Mouse (Mus musculus) intestine, embryonic 14.5 days (tissue): ENCODE measurements around the gene Smbd1. TPM values are rescaled to one million over a fixed set of nuclear protein-coding genes. Genes with fewer than 3 reads are reported as not detected.

ENCODE experiments used
- ATAC-seq: fragments of 200-750 bp; cut with Nextera tagmentation; replicated peaks from 2 replicates; pipeline ENCODE4 v1.8.0; 2017; ENCODE audit warnings: low read depth, moderate number of reproducible peaks, moderate TSS enrichment, moderate library complexity; ENCODE audit not compliant: low FRiP score, low TSS enrichment
- DNase-seq: peaks from one replicate; pipeline ENCODE4 v3.0.0-alpha.2; 2018; ENCODE audit warnings: low spot score
- H3K27ac ChIP-seq: fragments of 300-500 bp; sonication (generic); 2 replicates; pipeline ENCODE4 v1.5.1; 2014; ENCODE audit warnings: low read depth, mild to moderate bottlenecking, control low read depth
- H3K27me3 ChIP-seq: fragments of 300-500 bp; sonication (generic); replicated peaks from 2 replicates; pipeline ENCODE4 v1.6.1; 2014; ENCODE audit warnings: low read length, control low read depth; ENCODE audit not compliant: control insufficient read depth, insufficient read depth
- H3K36me3 ChIP-seq: fragments of 300-500 bp; sonication (generic); 2 replicates; pipeline ENCODE4 v1.6.1; 2014; ENCODE audit warnings: low read length, control low read depth; ENCODE audit not compliant: control insufficient read depth, insufficient read depth
- H3K4me1 ChIP-seq: fragments of 300-500 bp; sonication (generic); replicated peaks from 2 replicates; pipeline ENCODE4 v1.6.1; 2014; ENCODE audit warnings: low read length, control low read depth, mixed read lengths; ENCODE audit not compliant: control insufficient read depth, insufficient read depth
- H3K4me2 ChIP-seq: fragments of 300-500 bp; sonication (generic); 2 replicates; pipeline ENCODE4 v1.6.1; 2014; ENCODE audit warnings: low read length
- H3K4me3 ChIP-seq: fragments of 300-500 bp; sonication (generic); 2 replicates; pipeline ENCODE4 v1.5.1; 2014; ENCODE audit warnings: low read depth, low read length, control low read depth, mixed read lengths
- H3K9ac ChIP-seq: fragments of 300-500 bp; sonication (generic); 2 replicates; pipeline ENCODE4 v1.6.1; 2014; ENCODE audit warnings: mild to moderate bottlenecking, low read length
- H3K9me3 ChIP-seq: fragments of 300-500 bp; sonication (generic); 2 replicates; pipeline ENCODE4 v1.6.1; 2016; ENCODE audit warnings: low read length, control low read depth; ENCODE audit not compliant: control insufficient read depth
- WGBS: fragments of 180-500 bp; shearing (Covaris S2); extraction: QIAGEN DNeasy Blood & Tissue Kit; methylation state at CpG from one replicate; pipeline ENCODE4 v1.1.7; 2014; 5-methylcytosine and 5-hydroxymethylcytosine counted together
- polyA plus RNA-seq: library from polyadenylated mRNA; unstranded; fragments of >200 nt; fragmentation: Nextera tagmentation; extraction: Ambion mirVana; gene quantifications from 2 replicates; pipeline ENCODE4 v1.2.1, GENCODE M21; 2014

Smbd1 gene
- polyA plus RNA-seq, 1 experiment from 2014 or later: not detected

DNA sequence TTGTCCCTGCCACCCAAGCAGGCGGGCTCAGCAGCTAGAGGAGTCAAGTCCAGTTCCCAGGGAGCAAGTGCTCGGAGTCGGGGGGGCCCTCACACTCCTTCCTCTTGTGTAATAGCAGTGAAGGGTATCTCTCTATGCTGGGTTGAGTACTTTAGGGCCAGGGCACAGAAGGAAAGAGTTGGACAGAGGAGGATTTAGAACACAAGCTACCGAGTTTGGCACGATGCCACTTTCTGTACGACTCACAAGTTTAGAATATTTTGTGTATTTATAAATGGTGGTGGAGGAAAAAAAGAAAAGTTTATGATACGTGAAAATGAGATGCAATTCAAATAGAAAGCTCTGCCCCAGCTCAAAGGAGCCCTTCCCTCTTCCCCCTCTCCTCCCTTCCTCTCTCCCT lies 5.1 kb downstream of the Smbd1 start:
- H3K36me3 ChIP-seq: no peaks in the 10 kb centered on the region
- 64% methylated on average over 7 of the region's 7 CpGs for WGBS
- no peaks in the 10 kb centered on the region for H3K27me3 ChIP-seq
- no peak overlapping the region for H3K27ac ChIP-seq
- no peak overlapping the region for H3K4me2 ChIP-seq
- ATAC-seq (no peak), DNase-seq (no peak)
- H3K4me3 ChIP-seq: no peak overlapping the region
- no peak overlapping the region for H3K9ac ChIP-seq
- 0 out of 2 replicates have a peak, but pooled peaks cover 8% of the 10 kb centered on the region for H3K4me1 ChIP-seq
- H3K9me3 ChIP-seq: no peaks in the 10 kb centered on the region

DNA sequence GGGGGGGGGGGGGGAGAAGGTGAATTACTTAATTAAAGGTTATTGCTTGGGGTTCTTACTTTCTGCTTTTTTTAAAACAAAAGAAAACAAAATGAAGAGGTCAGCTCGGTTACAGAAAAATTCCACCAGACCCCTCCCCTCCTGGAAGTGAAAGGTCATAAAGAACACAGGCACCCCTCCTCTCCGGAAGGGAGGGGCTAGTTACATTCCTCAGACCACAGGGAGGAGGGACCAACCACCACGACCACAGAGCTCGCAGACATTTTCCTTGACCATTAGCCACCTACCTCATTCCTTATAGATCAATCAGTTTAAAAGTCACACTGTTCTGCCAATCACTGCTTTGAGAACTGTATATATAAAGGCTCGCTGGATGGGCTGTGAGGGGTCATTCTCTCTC lies 6.4 kb downstream of the Smbd1 start:
- Histone ChIP-seq H3K36me3 (no peaks in the 10 kb centered on the region), H3K9me3 (no peaks in the 10 kb centered on the region), H3K4me3 (no peak overlapping the region), H3K27ac (no peak overlapping the region), H3K27me3 (no peaks in the 10 kb centered on the region), H3K9ac (no peak overlapping the region), H3K4me1 (0 out of 2 replicates have a peak, but pooled peaks cover 8% of the 10 kb centered on the region), H3K4me2 (no peak overlapping the region)
- DNase-seq (no peak), ATAC-seq (no peak)
- 30% methylated on average over 5 of the region's 5 CpGs for WGBS

DNA sequence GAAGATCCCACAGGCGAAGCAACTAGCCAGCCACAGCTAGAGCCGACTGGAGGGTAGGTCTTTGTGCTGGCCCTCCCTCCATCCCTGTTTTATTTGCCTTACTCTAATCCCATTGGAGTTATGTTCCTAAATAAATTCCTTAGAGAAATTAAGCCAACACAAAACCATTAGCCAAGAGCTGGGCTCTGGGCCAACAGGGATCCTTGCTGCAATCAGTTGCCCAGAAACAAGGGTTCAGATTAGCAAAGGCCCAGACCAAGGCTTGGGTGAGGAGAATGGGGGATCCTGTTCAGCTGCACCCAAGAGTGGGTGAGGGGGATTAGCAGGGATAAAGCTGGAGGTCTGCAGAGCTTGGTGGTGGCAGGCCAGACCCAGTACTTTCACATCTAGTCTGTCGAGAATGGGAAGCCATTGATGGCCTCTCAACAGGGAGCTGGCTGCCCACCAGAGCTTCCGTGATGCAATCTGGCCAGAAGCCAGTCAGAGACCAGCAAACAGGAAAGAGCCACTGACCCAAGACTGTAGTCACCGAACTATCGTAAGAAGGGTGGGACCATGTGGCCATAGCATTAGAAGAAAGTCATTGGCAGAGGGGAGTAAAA lies 6.9 kb downstream of the Smbd1 start:
- DNase-seq: no peak
- no peak overlapping the region for H3K27ac ChIP-seq

DNA sequence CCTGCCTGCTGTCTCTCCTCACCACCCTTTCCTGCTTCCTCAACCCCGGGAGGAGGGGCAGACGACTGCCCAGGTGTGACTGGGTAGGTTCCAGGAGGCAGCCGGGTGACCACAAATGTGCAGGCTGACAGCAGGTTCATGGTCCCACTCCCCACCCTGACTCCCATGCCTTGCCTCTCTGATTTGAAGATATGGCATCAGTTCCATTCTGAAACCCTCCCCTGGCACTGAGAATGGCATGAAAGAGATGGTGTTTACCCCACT lies 12.9 kb downstream of the Smbd1 start, which contains the start of gene Muc20:
TSS of gene Muc20 (minus strand) at position 10 of the 264 bp plus-strand sequence.
- 68% methylated on average over 3 of the region's 3 CpGs for WGBS
- H3K27me3 ChIP-seq: no peaks in the 10 kb centered on the region
- H3K4me2 ChIP-seq: no peak within 1 kb of the TSS
- no peak for DNase-seq
- H3K27ac ChIP-seq: no peak within 1 kb of the TSS
- no peak for ATAC-seq
- no peak within 1 kb of the TSS for H3K4me3 ChIP-seq
- no peaks in the 10 kb centered on the region for H3K36me3 ChIP-seq
- no peaks in the 10 kb centered on the region for H3K4me1 ChIP-seq
- no peaks in the 10 kb centered on the region for H3K9me3 ChIP-seq
- H3K9ac ChIP-seq: no peak within 1 kb of the TSS

More for the DNA sequence above, 6.9 kb downstream of the Smbd1 start:
- Histone ChIP-seq H3K36me3 (no peaks in the 10 kb centered on the region), H3K9me3 (no peaks in the 10 kb centered on the region), H3K27me3 (no peaks in the 10 kb centered on the region), H3K4me1 (0 out of 2 replicates have a peak, but pooled peaks cover 8% of the 10 kb centered on the region), H3K4me3 (no peak overlapping the region), H3K9ac (no peak overlapping the region), H3K4me2 (no peak overlapping the region)
- WGBS: 55% methylated on average over 6 of the region's 6 CpGs
- ATAC-seq: 0 out of 2 replicates have a peak, but pooled peaks have one; percentile 27

DNA sequence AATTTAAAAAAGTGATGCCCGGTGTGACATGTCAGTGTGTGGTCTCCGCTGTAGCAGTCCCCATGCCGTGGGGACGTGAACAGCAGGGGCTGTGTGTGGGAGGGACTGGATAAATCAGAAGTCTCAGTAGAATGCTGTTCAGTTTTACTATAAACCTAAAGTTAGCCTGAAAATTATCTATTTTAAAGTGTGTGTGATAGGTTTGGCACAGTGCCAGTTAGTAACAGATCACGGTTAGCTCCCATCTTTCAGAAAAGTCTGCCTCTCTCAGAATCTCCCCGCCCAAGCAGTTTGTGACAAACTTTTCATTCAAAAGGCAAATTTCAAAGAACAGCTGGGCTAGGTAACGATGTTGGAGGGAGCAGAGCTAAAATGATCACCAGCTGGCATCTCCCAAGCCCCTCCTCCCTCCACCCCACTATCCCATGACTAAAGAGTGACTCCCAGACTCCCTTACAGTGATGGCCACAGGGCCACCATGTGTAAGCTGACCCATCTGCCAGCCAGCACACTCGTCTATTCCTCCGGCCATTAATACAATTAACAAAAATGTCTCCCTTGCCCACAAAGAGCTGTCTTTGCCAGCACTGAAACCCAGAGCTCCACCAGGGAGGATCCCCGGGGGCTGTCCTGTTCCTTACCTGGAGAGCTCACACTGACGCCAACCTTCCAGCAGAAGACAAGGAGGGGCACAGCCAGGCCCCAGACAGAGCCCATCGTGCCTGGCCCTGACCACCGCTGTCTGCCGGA lies 13.4 kb downstream of the Smbd1 start:
- Histone ChIP-seq H3K27me3 (no peaks in the 10 kb centered on the region), H3K36me3 (no peaks in the 10 kb centered on the region), H3K9me3 (no peaks in the 10 kb centered on the region), H3K27ac (no peak overlapping the region), H3K4me3 (no peak overlapping the region), H3K9ac (no peak overlapping the region), H3K4me2 (no peak overlapping the region), H3K4me1 (no peaks in the 10 kb centered on the region)
- no peak for DNase-seq
- ATAC-seq: no peak
- 66% methylated on average over 14 of the region's 14 CpGs for WGBS

DNA sequence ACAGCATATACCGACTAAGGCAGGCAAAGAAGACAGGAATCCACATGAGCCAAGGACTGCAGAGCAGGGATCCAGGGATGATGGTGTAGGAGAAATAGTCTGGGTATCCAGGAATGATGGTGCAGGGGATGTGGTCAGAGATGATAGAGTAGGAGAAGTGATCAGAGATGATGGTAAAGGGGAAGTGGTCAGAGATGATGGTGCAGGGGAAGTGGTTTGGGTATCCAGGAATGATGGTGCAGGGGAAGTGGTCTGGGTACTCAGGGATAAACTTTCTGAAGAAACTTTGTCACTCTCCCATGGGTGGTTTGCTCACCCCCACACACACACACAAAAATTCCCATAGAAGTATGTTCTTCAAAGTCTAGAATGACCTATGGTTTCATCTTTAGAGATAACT lies 15.1 kb downstream of the Smbd1 start:
- H3K4me2 ChIP-seq: no peak overlapping the region
- DNase-seq (no peak), ATAC-seq (no peak)
- WGBS: 74% methylated on average over 1 of the region's 1 CpGs
- no peak overlapping the region for H3K27ac ChIP-seq
- no peak overlapping the region for H3K9ac ChIP-seq
- H3K4me3 ChIP-seq: no peak overlapping the region
- no peaks in the 10 kb centered on the region for H3K36me3 ChIP-seq
- no peaks in the 10 kb centered on the region for H3K27me3 ChIP-seq
- no peaks in the 10 kb centered on the region for H3K9me3 ChIP-seq
- no peaks in the 10 kb centered on the region for H3K4me1 ChIP-seq

DNA sequence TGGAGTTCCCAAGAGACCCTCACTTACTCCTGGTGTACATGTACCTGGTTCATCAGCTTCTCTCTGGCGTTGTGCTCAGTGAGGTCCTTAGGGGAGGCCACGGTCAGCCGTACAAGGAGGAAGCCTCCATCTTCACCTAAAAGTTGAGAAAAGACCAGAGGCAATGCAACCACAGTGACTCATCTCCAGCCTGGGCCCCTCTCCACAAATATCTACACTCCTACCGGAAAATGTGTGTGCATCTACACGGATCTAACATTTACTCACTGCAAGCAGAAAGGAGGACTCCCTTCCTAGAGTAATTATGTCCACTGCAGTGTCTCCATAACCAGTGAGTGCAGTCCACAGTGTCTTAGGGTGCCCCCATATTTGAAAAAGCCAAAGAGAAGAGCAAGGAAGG lies 20.2 kb downstream of the Smbd1 start:
- no peak overlapping the region for H3K27ac ChIP-seq
- no peaks in the 10 kb centered on the region for H3K4me1 ChIP-seq
- no peak overlapping the region for H3K9ac ChIP-seq
- no peak overlapping the region for H3K4me2 ChIP-seq
- DNase-seq (no peak), ATAC-seq (no peak)
- H3K27me3 ChIP-seq: no peaks in the 10 kb centered on the region
- WGBS: 90% methylated on average over 5 of the region's 5 CpGs
- H3K9me3 ChIP-seq: no peaks in the 10 kb centered on the region
- H3K36me3 ChIP-seq: no peaks in the 10 kb centered on the region
- no peak overlapping the region for H3K4me3 ChIP-seq

DNA sequence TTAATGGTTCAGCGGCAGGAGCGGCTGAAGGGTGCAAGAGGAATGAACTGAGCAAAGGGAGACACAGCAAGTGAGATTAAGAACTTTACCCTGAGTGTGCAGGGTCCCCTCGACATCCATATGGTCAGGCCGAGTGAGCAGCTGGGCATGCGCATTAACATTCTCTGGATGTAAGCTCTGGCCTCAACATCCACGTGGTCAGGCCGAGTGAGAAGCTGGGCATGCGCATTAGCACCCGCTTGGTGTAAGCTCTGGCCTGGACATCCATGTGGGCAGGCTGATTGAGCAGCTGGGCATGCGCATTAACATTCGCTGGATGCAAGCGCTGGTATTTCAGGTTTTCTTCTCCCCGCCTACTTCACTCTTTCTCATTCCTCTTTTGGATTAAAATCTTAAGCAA lies 25.4 kb downstream of the Smbd1 start:
- DNase-seq: no peak
- H3K4me2 ChIP-seq: no peak overlapping the region
- H3K27ac ChIP-seq: no peak overlapping the region
- no peaks in the 10 kb centered on the region for H3K36me3 ChIP-seq
- no peaks in the 10 kb centered on the region for H3K9me3 ChIP-seq
- no peak overlapping the region for H3K9ac ChIP-seq
- WGBS: 83% methylated on average over 13 of the region's 13 CpGs
- no peaks in the 10 kb centered on the region for H3K4me1 ChIP-seq
- H3K4me3 ChIP-seq: no peak overlapping the region
- H3K27me3 ChIP-seq: no peaks in the 10 kb centered on the region
- ATAC-seq: no peak
